Mouse (Mus musculus): ENCODE data around the gene Copz1. TPM values are rescaled to one million over a fixed set of nuclear protein-coding genes. Genes with fewer than 3 reads are reported as not detected.

Gene Copz1
- total and polyA plus RNA-seq, 3 experiments = 50.2 to 58.7 (median 55.2) TPM

DNA sequence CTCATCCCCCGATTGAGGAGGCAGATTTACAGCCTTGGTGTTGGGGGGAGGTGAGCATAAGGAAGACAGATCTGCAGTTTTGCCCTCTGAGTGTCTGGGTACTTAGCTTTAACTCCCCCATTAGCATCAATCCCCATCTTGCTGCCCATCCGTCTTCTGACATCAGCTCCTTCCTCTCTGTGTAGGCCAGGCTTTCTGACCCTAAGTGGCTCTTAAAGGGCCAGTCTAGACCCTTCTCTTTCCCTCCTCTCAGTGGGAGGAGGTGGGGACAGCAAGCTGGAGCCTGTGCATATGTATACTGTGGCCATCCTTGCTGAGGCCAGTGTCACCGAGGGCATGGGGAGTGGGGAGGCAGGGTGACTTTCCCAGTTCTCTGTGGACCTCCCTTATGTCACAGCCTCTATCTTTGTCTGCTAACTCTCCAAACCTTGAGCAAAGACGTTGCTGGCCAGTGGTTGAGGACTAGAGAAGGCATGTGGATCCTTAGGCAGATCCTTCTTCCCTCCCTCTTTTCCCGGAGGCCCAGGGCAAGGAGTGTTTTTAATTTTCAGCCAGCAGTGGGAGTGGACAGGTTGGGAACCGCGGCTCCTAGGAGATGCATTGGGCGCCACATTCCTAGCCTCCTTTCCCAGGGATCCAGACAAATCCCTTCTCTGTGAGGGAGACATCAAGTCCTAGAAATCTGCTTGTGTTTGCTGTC, 31.6 kb downstream of the Copz1 start:
- H3K36me3 ChIP-seq (ENCODE audit: control insufficient read depth, insufficient read depth, low read length) = no peaks in the 10 kb centered on the region
- DNase-seq = no peak
- no peaks in the 10 kb centered on the region for H3K79me2 ChIP-seq (replicated peaks; ENCODE audit: control insufficient read depth, insufficient read depth, low read length)
- no peaks in the 10 kb centered on the region for H3K27me3 ChIP-seq (ENCODE audit: control insufficient read depth, insufficient read depth, low read length)
- H3K4me1 ChIP-seq (ENCODE audit: control insufficient read depth, insufficient read depth, low read length) = peaks cover 5% of the 10 kb centered on the region; the same call in 1 of the 2 replicates
- peak overlapping the region; percentile 72 for H3K9ac ChIP-seq (ENCODE audit: low read depth, low read length)
- intact Hi-C loops (cut with DNase I) = loop anchor here (10.0 kb wide), 1 partner anchor 319 kb away; no protein-coding TSS in a partner anchor
- H3K4me3 ChIP-seq = peak overlapping the region; percentile 65
- peak overlapping the region; percentile 92 for H3K27ac ChIP-seq
- 15% methylated on average over 8 of the region's 8 CpGs for WGBS
- TF ChIP-seq POLR2A (IDR thresholded peaks at IDR 0.05; ENCODE audit: insufficient read depth, low read depth, low read length) (no peak), CTCF (IDR thresholded peaks at IDR 0.05) (no peak), EP300 (IDR thresholded peaks at IDR 0.05; ENCODE audit: insufficient read depth, low read depth, low read length) (no peak)

- Histone ChIP-seq H3K36me3 (ENCODE audit: control insufficient read depth, insufficient read depth, low read length) (no peaks in the 10 kb centered on the region), H3K27ac (peak overlapping the region; percentile 92), H3K4me3 (peak overlapping the region; percentile 65), H3K9ac (ENCODE audit: low read depth, low read length) (peak overlapping the region; percentile 72), H3K27me3 (ENCODE audit: control insufficient read depth, insufficient read depth, low read length) (no peaks in the 10 kb centered on the region), H3K79me2 (replicated peaks; ENCODE audit: control insufficient read depth, insufficient read depth, low read length) (no peaks in the 10 kb centered on the region), H3K4me1 (ENCODE audit: control insufficient read depth, insufficient read depth, low read length) (peaks cover 5% of the 10 kb centered on the region; the same call in 1 of the 2 replicates)
- peak in 1 of 2 experiments; percentile 52 for DNase-seq
- intact Hi-C loops (cut with DNase I) = loop anchor here (10.0 kb wide), 1 partner anchor 320 kb away; no protein-coding TSS in a partner anchor
- no peak for TF ChIP-seq EP300 (IDR thresholded peaks at IDR 0.05; ENCODE audit: insufficient read depth, low read depth, low read length)
- TF ChIP-seq POLR2A (IDR thresholded peaks at IDR 0.05; ENCODE audit: insufficient read depth, low read depth, low read length) = no peak
- TF ChIP-seq CTCF (IDR thresholded peaks at IDR 0.05) = no peak
- WGBS = 2% methylated on average over 9 of the region's 9 CpGs
Measured at GRCm38 (mm10) chr15:103304616-103304969, 32.1 kb downstream of the Copz1 start.

GRCm38 (mm10) chr15:103305070-103305678, 32.7 kb downstream of the Copz1 start:
- H3K36me3 ChIP-seq (ENCODE audit: control insufficient read depth, insufficient read depth, low read length) = no peaks in the 10 kb centered on the region
- intact Hi-C loops (cut with DNase I) = loop anchor here (5.0 to 10.0 kb wide), 2 partner anchors 33 to 320 kb away; partner anchors contain the start of gene Copz1
- peak overlapping the region; percentile 65 for H3K4me3 ChIP-seq
- peak overlapping the region; percentile 83 for H3K9ac ChIP-seq (ENCODE audit: low read depth, low read length)
- peaks cover 5% of the 10 kb centered on the region; the same call in 1 of the 2 replicates for H3K4me1 ChIP-seq (ENCODE audit: control insufficient read depth, insufficient read depth, low read length)
- no peaks in the 10 kb centered on the region for H3K79me2 ChIP-seq (replicated peaks; ENCODE audit: control insufficient read depth, insufficient read depth, low read length)
- DNase-seq = peak; percentile 94 to 96
- no peaks in the 10 kb centered on the region for H3K27me3 ChIP-seq (ENCODE audit: control insufficient read depth, insufficient read depth, low read length)
- WGBS = under 1% methylated on average over 71 of the region's 71 CpGs
- H3K27ac ChIP-seq = peak overlapping the region; percentile 92
- TF ChIP-seq POLR2A (IDR thresholded peaks at IDR 0.05; ENCODE audit: insufficient read depth, low read depth, low read length) (peak; percentile 62), CTCF (IDR thresholded peaks at IDR 0.05) (no peak), EP300 (IDR thresholded peaks at IDR 0.05; ENCODE audit: insufficient read depth, low read depth, low read length) (peak; percentile 49)

DNA sequence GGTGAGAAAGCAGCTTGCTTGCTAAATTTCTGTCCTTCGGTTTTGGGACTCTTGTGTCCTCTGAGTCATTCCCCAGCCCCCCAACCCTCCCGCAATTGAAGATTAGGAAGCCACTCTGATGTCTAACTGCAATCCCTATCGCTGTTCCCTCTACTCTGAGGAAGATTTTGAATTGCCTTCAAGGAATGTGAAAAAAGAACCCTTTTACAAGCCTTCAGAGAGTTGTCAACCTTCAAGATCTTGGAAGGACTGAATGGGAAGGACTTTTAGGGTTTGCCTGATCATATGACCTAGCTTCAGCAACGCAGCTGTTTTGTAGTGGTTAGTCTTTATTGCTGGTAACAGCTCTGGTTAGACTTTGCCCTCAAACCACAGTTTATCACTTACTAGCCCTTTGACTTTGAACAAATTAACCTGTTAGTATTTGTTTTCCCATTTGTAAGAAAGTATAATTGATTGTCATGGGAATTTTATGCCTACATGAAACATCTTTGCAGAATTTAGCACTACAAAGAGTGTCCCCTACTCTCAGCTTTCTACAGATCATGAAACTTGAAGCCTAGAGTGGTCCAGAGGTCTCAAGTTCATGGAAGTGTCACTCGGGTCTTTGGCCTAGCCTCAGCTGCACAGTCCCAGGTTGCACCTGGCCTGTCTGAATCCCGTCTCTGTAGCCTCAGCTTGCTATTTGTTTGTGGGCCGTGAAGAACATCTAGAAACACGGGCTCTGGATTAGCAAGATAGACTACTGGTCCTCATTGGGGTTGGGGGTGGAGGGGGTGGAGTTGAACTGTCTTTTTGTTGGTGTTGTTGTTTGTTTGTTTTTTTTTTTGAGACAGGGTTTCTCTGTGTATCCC, 33.5 kb downstream of the Copz1 start:
- WGBS = 44% methylated on average over 8 of the region's 8 CpGs
- H3K4me1 ChIP-seq (ENCODE audit: control insufficient read depth, insufficient read depth, low read length) = peaks cover 4% of the 10 kb centered on the region; the same call in 1 of the 2 replicates
- H3K36me3 ChIP-seq (ENCODE audit: control insufficient read depth, insufficient read depth, low read length) = no peaks in the 10 kb centered on the region
- H3K4me3 ChIP-seq = peak overlapping the region; percentile 65
- H3K79me2 ChIP-seq (replicated peaks; ENCODE audit: control insufficient read depth, insufficient read depth, low read length) = no peaks in the 10 kb centered on the region
- no peak for DNase-seq
- no peaks in the 10 kb centered on the region for H3K27me3 ChIP-seq (ENCODE audit: control insufficient read depth, insufficient read depth, low read length)
- peak overlapping the region; percentile 83 for H3K9ac ChIP-seq (ENCODE audit: low read depth, low read length)
- intact Hi-C loops (cut with DNase I) = loop anchor here (2.0 to 10.0 kb wide), 4 partner anchors 21 to 321 kb away; partner anchors contain the start of gene Copz1
- TF ChIP-seq POLR2A (IDR thresholded peaks at IDR 0.05; ENCODE audit: insufficient read depth, low read depth, low read length) = no peak
- H3K27ac ChIP-seq = peak overlapping the region; percentile 92

DNA sequence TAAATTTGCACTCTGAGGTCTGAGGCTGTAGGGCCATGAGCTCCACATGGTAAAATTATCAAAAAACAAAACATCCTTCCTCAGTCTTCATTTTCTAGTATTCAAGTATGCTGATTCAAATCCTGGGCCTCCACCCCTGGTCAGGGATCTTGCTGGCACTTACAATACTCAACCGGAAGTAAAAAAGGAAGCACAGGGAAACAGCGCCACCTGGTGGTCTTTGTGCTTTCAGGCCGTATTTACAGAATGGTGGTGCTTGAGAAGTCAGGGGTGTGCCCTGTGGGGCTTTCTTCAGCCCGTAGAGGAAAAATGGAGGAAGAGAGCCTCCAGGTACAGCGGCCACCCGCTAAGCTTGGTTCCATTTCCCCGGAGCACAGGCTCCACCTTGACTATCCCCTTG, 34.6 kb downstream of the Copz1 start:
- Histone ChIP-seq H3K27me3 (ENCODE audit: control insufficient read depth, insufficient read depth, low read length) (no peaks in the 10 kb centered on the region), H3K9ac (ENCODE audit: low read depth, low read length) (no peak overlapping the region), H3K4me3 (no peak overlapping the region), H3K79me2 (replicated peaks; ENCODE audit: control insufficient read depth, insufficient read depth, low read length) (no peaks in the 10 kb centered on the region), H3K4me1 (ENCODE audit: control insufficient read depth, insufficient read depth, low read length) (peaks cover 4% of the 10 kb centered on the region; the same call in 1 of the 2 replicates), H3K36me3 (ENCODE audit: control insufficient read depth, insufficient read depth, low read length) (no peaks in the 10 kb centered on the region), H3K27ac (peak overlapping the region; percentile 12; the same call in 1 of the 2 replicates)
- 2% methylated on average over 7 of the region's 7 CpGs for WGBS
- peak; percentile 90 to 92 for DNase-seq
- intact Hi-C loops (cut with DNase I) = loop anchor here (1.0 to 10.0 kb wide), 5 partner anchors 22 to 322 kb away; partner anchors contain the start of gene Copz1
- peak; percentile 91 for TF ChIP-seq EP300 (IDR thresholded peaks at IDR 0.05; ENCODE audit: insufficient read depth, low read depth, low read length)
- no peak for TF ChIP-seq POLR2A (IDR thresholded peaks at IDR 0.05; ENCODE audit: insufficient read depth, low read depth, low read length)

Data from heart, adult 2 months (tissue).